In genomic region chr10:81409330-81409729, GRCm38 (mm10) we compare ENCODE assay signal across 8 mouse cellular contexts. TPM values are rescaled to one million over a fixed set of nuclear protein-coding genes. Genes with fewer than 3 reads are reported as not detected.
A peak's percentile ranks its signal among the peaks of the same experiment; 100 is the strongest.
DNase-seq lines count a peak whose midpoint lies in the region; ATAC-seq and TF ChIP-seq lines count a peak whose summit lies in the region.

No protein-coding gene starts in this region.

- peaks cover 82% of the 10 kb centered on the region for H3K4me1 ChIP-seq in midbrain, embryonic 13.5 days (replicated peaks)
- peaks cover 32% of the 10 kb centered on the region for H3K4me1 ChIP-seq in midbrain, embryonic 11.5 days (ENCODE audit: control insufficient read depth, insufficient read depth, low read length)
- H3K4me1 ChIP-seq in intestine, embryonic 16.5 days (ENCODE audit: control insufficient read depth, insufficient read depth, low read length), result peaks cover 78% of the 10 kb centered on the region
- peaks cover 75% of the 10 kb centered on the region for H3K4me1 ChIP-seq in stomach, embryonic 16.5 days (ENCODE audit: control insufficient read depth, insufficient read depth, low read length)

- H3K27me3 ChIP-seq in midbrain, embryonic 13.5 days, result peaks cover 43% of the 10 kb centered on the region
- peaks cover 35% of the 10 kb centered on the region for H3K27me3 ChIP-seq in midbrain, embryonic 11.5 days (ENCODE audit: control insufficient read depth, insufficient read depth, low read length)
- H3K27me3 ChIP-seq in intestine, embryonic 16.5 days (replicated peaks; ENCODE audit: control insufficient read depth, insufficient read depth, low read length), result peaks cover 4% of the 10 kb centered on the region; the same call in 1 of the 2 replicates
- no peaks in the 10 kb centered on the region for H3K27me3 ChIP-seq in stomach, embryonic 16.5 days (ENCODE audit: control insufficient read depth, insufficient read depth, low read length)

- intact Hi-C loops in gastrocnemius, adult 2 months (cut with DNase I), result loop anchor here (2.0 kb wide), 1 partner anchor 25 kb away; no protein-coding TSS in a partner anchor

- peak; percentile 46 for DNase-seq in gastrocnemius, adult 2 months
- DNase-seq in gastrocnemius, postnatal 10 days, result no peak
- no peak for DNase-seq in midbrain, embryonic 11.5 days (ENCODE audit: low spot score, missing footprints)
- no peak for DNase-seq in cerebellum, postnatal 14 days
- no peak for DNase-seq in urinary bladder, postnatal 10 days (ENCODE audit: low spot score)

- 0 out of 2 replicates have a peak overlapping the region, but pooled peaks have one; percentile 9 for H3K4me2 ChIP-seq in midbrain, embryonic 13.5 days (replicated peaks)
- no peak overlapping the region for H3K4me2 ChIP-seq in midbrain, embryonic 11.5 days
- H3K4me2 ChIP-seq in intestine, embryonic 16.5 days (ENCODE audit: low read depth, low read length), result no peak overlapping the region
- peak overlapping the region; percentile 11; the same call in 1 of the 2 replicates for H3K4me2 ChIP-seq in stomach, embryonic 16.5 days (ENCODE audit: low read depth, low read length)

- TF ChIP-seq CTCF in gastrocnemius, adult 2 months (IDR thresholded peaks at IDR 0.05), result no peak

- peak overlapping the region; percentile 70 for H3K4me3 ChIP-seq in gastrocnemius, adult 2 months
- H3K4me3 ChIP-seq in midbrain, embryonic 13.5 days (replicated peaks), result no peak overlapping the region
- H3K4me3 ChIP-seq in midbrain, embryonic 11.5 days (ENCODE audit: low read depth, low read length), result no peak overlapping the region
- no peak overlapping the region for H3K4me3 ChIP-seq in intestine, embryonic 16.5 days (ENCODE audit: low read length)
- H3K4me3 ChIP-seq in stomach, embryonic 16.5 days (replicated peaks; ENCODE audit: low read length), result no peak overlapping the region

- peak overlapping the region; percentile 97 for H3K27ac ChIP-seq in gastrocnemius, adult 2 months
- no peak overlapping the region; the same call in 1 of the 2 replicates for H3K27ac ChIP-seq in midbrain, embryonic 13.5 days
- H3K27ac ChIP-seq in midbrain, embryonic 11.5 days (ENCODE audit: low read depth, low read length), result no peak overlapping the region
- peak overlapping the region; percentile 57 for H3K27ac ChIP-seq in intestine, embryonic 16.5 days (ENCODE audit: low read length)
- H3K27ac ChIP-seq in stomach, embryonic 16.5 days (ENCODE audit: low read length), result peak overlapping the region; percentile 70

- no peaks in the 10 kb centered on the region for H3K9me3 ChIP-seq in midbrain, embryonic 13.5 days
- H3K9me3 ChIP-seq in midbrain, embryonic 11.5 days (ENCODE audit: control insufficient read depth, low read length), result no peaks in the 10 kb centered on the region
- no peaks in the 10 kb centered on the region for H3K9me3 ChIP-seq in intestine, embryonic 16.5 days (ENCODE audit: control insufficient read depth, low read length)
- no peaks in the 10 kb centered on the region for H3K9me3 ChIP-seq in stomach, embryonic 16.5 days (replicated peaks; ENCODE audit: control insufficient read depth, low read length)

- peaks cover 38% of the 10 kb centered on the region for H3K36me3 ChIP-seq in midbrain, embryonic 13.5 days
- H3K36me3 ChIP-seq in midbrain, embryonic 11.5 days (ENCODE audit: control insufficient read depth, insufficient read depth, low read length), result no peaks in the 10 kb centered on the region
- peaks cover 14% of the 10 kb centered on the region for H3K36me3 ChIP-seq in intestine, embryonic 16.5 days (ENCODE audit: control insufficient read depth, insufficient read depth, low read length)
- H3K36me3 ChIP-seq in stomach, embryonic 16.5 days (ENCODE audit: control insufficient read depth, insufficient read depth, low read length), result peaks cover 9% of the 10 kb centered on the region

- ATAC-seq in midbrain, embryonic 13.5 days, result no peak
- no peak for ATAC-seq in midbrain, embryonic 11.5 days (ENCODE audit: low FRiP score)
- ATAC-seq in intestine, embryonic 16.5 days, result no peak
- no peak for ATAC-seq in stomach, embryonic 16.5 days (ENCODE audit: insufficient read depth, low FRiP score)

- H3K9ac ChIP-seq in midbrain, embryonic 13.5 days (replicated peaks), result no peak overlapping the region
- H3K9ac ChIP-seq in midbrain, embryonic 11.5 days (ENCODE audit: low read length), result no peak overlapping the region
- H3K9ac ChIP-seq in intestine, embryonic 16.5 days (ENCODE audit: low read depth, low read length), result no peak overlapping the region
- peak overlapping the region; percentile 14; the same call in 1 of the 2 replicates for H3K9ac ChIP-seq in stomach, embryonic 16.5 days (ENCODE audit: low read length)

- WGBS in midbrain, embryonic 13.5 days, result 17% methylated on average over 8 of the region's 8 CpGs
- 13% methylated on average over 8 of the region's 8 CpGs for WGBS in midbrain, embryonic 11.5 days
- WGBS in intestine, embryonic 16.5 days, result 39% methylated on average over 8 of the region's 8 CpGs
- WGBS in stomach, embryonic 16.5 days, result 30% methylated on average over 8 of the region's 8 CpGs

RNA-seq across cellular contexts. Expression of gene Smim24, which starts 16.5 kb away (rescaled TPM):
- total RNA-seq in gastrocnemius, adult 2 months (2021), result not detected
- total RNA-seq in gastrocnemius, postnatal 10 days (2021), result under 1 TPM in 1 of 2 experiments, not detected in 1; 0.65 TPM
- 1.4 and 1.9 TPM in 2 replicates for polyA plus RNA-seq in midbrain, embryonic 13.5 days (2015; fragmentation: Nextera tagmentation; extraction: Ambion mirVana)
- 2.3 and 2.7 TPM in 2 replicates for polyA plus RNA-seq in midbrain, embryonic 11.5 days (2014; fragmentation: Nextera tagmentation; extraction: Ambion mirVana)
- polyA plus RNA-seq in intestine, embryonic 16.5 days (2015; fragmentation: Nextera tagmentation; extraction: Ambion mirVana), result 426 and 504 TPM in 2 replicates
- polyA plus RNA-seq in stomach, embryonic 16.5 days (2015; fragmentation: Nextera tagmentation; extraction: Ambion mirVana), result 61.8 and 65.3 TPM in 2 replicates

RNA-seq across cellular contexts. Expression of gene Gm48552, which starts 20.5 kb away (rescaled TPM):
- 1 to 10 TPM in 1 of 2 experiments, under 1 TPM in 1; 0.84 to 1.0 TPM for total RNA-seq in gastrocnemius, adult 2 months (2021)
- 1 to 10 TPM in 1 of 2 experiments, under 1 TPM in 1; 0.33 to 2.0 TPM for total RNA-seq in gastrocnemius, postnatal 10 days (2021)
- polyA plus RNA-seq in midbrain, embryonic 13.5 days (2015; fragmentation: Nextera tagmentation; extraction: Ambion mirVana), result 1.2 and 2.1 TPM in 2 replicates
- polyA plus RNA-seq in midbrain, embryonic 11.5 days (2014; fragmentation: Nextera tagmentation; extraction: Ambion mirVana), result 0.20 and 0.47 TPM in 2 replicates
- 0.55 and 1.8 TPM in 2 replicates for polyA plus RNA-seq in intestine, embryonic 16.5 days (2015; fragmentation: Nextera tagmentation; extraction: Ambion mirVana)
- 1.3 and 1.5 TPM in 2 replicates for polyA plus RNA-seq in stomach, embryonic 16.5 days (2015; fragmentation: Nextera tagmentation; extraction: Ambion mirVana)

RNA-seq across cellular contexts. Expression of gene Gm48551, which starts 25.1 kb away (rescaled TPM):
- 1 to 10 TPM in 1 of 2 experiments, under 1 TPM in 1; 0.87 to 2.8 TPM for total RNA-seq in gastrocnemius, adult 2 months (2021)
- under 1 TPM; 0.40 to 0.45 TPM for total RNA-seq in gastrocnemius, postnatal 10 days (2021)
- polyA plus RNA-seq in midbrain, embryonic 13.5 days (2015; fragmentation: Nextera tagmentation; extraction: Ambion mirVana), result 6.9 and 7.2 TPM in 2 replicates
- 2.7 and 2.9 TPM in 2 replicates for polyA plus RNA-seq in midbrain, embryonic 11.5 days (2014; fragmentation: Nextera tagmentation; extraction: Ambion mirVana)
- 2.9 and 3.7 TPM in 2 replicates for polyA plus RNA-seq in intestine, embryonic 16.5 days (2015; fragmentation: Nextera tagmentation; extraction: Ambion mirVana)
- polyA plus RNA-seq in stomach, embryonic 16.5 days (2015; fragmentation: Nextera tagmentation; extraction: Ambion mirVana), result 3.0 and 3.8 TPM in 2 replicates

RNA-seq across cellular contexts. Expression of gene Dohh, which starts 25.1 kb away (rescaled TPM):
- total RNA-seq in gastrocnemius, adult 2 months (2021), result 10 to 100 TPM; 38.1 to 39.8 TPM
- total RNA-seq in gastrocnemius, postnatal 10 days (2021), result 10 to 100 TPM; 40.3 to 46.7 TPM
- polyA plus RNA-seq in midbrain, embryonic 13.5 days (2015; fragmentation: Nextera tagmentation; extraction: Ambion mirVana), result 73.5 TPM in 2 replicates
- polyA plus RNA-seq in midbrain, embryonic 11.5 days (2014; fragmentation: Nextera tagmentation; extraction: Ambion mirVana), result 43.3 and 53.7 TPM in 2 replicates
- 102 and 109 TPM in 2 replicates for polyA plus RNA-seq in intestine, embryonic 16.5 days (2015; fragmentation: Nextera tagmentation; extraction: Ambion mirVana)
- 77.4 and 79.6 TPM in 2 replicates for polyA plus RNA-seq in stomach, embryonic 16.5 days (2015; fragmentation: Nextera tagmentation; extraction: Ambion mirVana)

RNA-seq across cellular contexts. Expression of gene Fzr1, which starts 31.0 kb away (rescaled TPM):
- total RNA-seq in gastrocnemius, adult 2 months (2021), result 10 to 100 TPM; 14.0 to 18.8 TPM
- 10 to 100 TPM; 17.6 to 24.1 TPM for total RNA-seq in gastrocnemius, postnatal 10 days (2021)
- polyA plus RNA-seq in midbrain, embryonic 13.5 days (2015; fragmentation: Nextera tagmentation; extraction: Ambion mirVana), result 127 and 133 TPM in 2 replicates
- 94.3 and 104 TPM in 2 replicates for polyA plus RNA-seq in midbrain, embryonic 11.5 days (2014; fragmentation: Nextera tagmentation; extraction: Ambion mirVana)
- 73.2 and 78.7 TPM in 2 replicates for polyA plus RNA-seq in intestine, embryonic 16.5 days (2015; fragmentation: Nextera tagmentation; extraction: Ambion mirVana)
- 69.2 and 79.0 TPM in 2 replicates for polyA plus RNA-seq in stomach, embryonic 16.5 days (2015; fragmentation: Nextera tagmentation; extraction: Ambion mirVana)

Comparison
In these comparisons a context has a peak if more than half of its experiments do, and no peak if none do; other contexts are left out.
1. H3K4me2 ChIP-seq: peak in midbrain, embryonic 13.5 days (single experiment) and stomach, embryonic 16.5 days (single experiment); none in midbrain, embryonic 11.5 days (single experiment) and intestine, embryonic 16.5 days (single experiment).
2. H3K27ac ChIP-seq: peak in gastrocnemius, adult 2 months (single experiment), intestine, embryonic 16.5 days (single experiment) and stomach, embryonic 16.5 days (single experiment); none in midbrain, embryonic 13.5 days (single experiment) and midbrain, embryonic 11.5 days (single experiment).
3. RNA of gene Smim24, which starts 16.5 kb away (polyA plus RNA-seq): 426 to 504 TPM in intestine, embryonic 16.5 days and 61.8 to 65.3 TPM in stomach, embryonic 16.5 days; 2.3 to 2.7 TPM in midbrain, embryonic 11.5 days and 1.4 to 1.9 TPM in midbrain, embryonic 13.5 days; every median in the first group is over 10 times any median in the second.